Mouse (Mus musculus) embryonic facial prominence, embryonic 12.5 days (tissue): ENCODE measurements around the gene Prps1l1. TPM values are rescaled to one million over a fixed set of nuclear protein-coding genes. Genes with fewer than 3 reads are reported as not detected.

Experiments used
- ATAC-seq: fragments of 200-750 bp; cut with Nextera tagmentation; 2 replicates; pipeline ENCODE4 v1.8.0; 2017; ENCODE audit not compliant: insufficient number of reproducible peaks, insufficient read depth, low FRiP score, low TSS enrichment
- H3K27ac ChIP-seq: fragments of 300-500 bp; sonication (generic); 2 replicates; pipeline ENCODE4 v1.5.1; 2016; ENCODE audit warnings: mild to moderate bottlenecking
- H3K27me3 ChIP-seq: fragments of 300-500 bp; sonication (generic); 2 replicates; pipeline ENCODE4 v1.6.1; 2016; ENCODE audit warnings: mild to moderate bottlenecking, moderate library complexity
- H3K36me3 ChIP-seq: fragments of 300-500 bp; sonication (generic); 2 replicates; pipeline ENCODE4 v1.6.1; 2016; ENCODE audit warnings: mild to moderate bottlenecking
- H3K4me1 ChIP-seq: fragments of 300-500 bp; sonication (generic); 2 replicates; pipeline ENCODE4 v1.6.1; 2016
- H3K4me2 ChIP-seq: fragments of 300-500 bp; sonication (generic); replicated peaks from 2 replicates; pipeline ENCODE4 v1.6.1; 2016; ENCODE audit warnings: mild to moderate bottlenecking, moderate library complexity
- H3K4me3 ChIP-seq: fragments of 300-500 bp; sonication (generic); 2 replicates; pipeline ENCODE4 v1.5.1; 2016; ENCODE audit warnings: mild to moderate bottlenecking
- H3K9ac ChIP-seq: fragments of 300-500 bp; sonication (generic); 2 replicates; pipeline ENCODE4 v1.6.1; 2016; ENCODE audit warnings: mild to moderate bottlenecking, moderate library complexity
- H3K9me3 ChIP-seq: fragments of 300-500 bp; sonication (generic); 2 replicates; pipeline ENCODE4 v1.6.1; 2016; ENCODE audit warnings: mild to moderate bottlenecking, moderate library complexity
- WGBS: fragments of 180-500 bp; shearing (Covaris S2); methylation state at CpG from one replicate; pipeline ENCODE4 v1.1.7; 2016; 5-methylcytosine and 5-hydroxymethylcytosine counted together
- polyA plus RNA-seq: library from polyadenylated mRNA; unstranded; fragments of >200 nt; fragmentation: Nextera tagmentation; extraction: Ambion mirVana; gene quantifications from 2 replicates; pipeline ENCODE4 v1.2.1, GENCODE M21; 2016

Prps1l1 gene
- polyA plus RNA-seq, 1 experiment from 2014 or later, result not detected

DNA sequence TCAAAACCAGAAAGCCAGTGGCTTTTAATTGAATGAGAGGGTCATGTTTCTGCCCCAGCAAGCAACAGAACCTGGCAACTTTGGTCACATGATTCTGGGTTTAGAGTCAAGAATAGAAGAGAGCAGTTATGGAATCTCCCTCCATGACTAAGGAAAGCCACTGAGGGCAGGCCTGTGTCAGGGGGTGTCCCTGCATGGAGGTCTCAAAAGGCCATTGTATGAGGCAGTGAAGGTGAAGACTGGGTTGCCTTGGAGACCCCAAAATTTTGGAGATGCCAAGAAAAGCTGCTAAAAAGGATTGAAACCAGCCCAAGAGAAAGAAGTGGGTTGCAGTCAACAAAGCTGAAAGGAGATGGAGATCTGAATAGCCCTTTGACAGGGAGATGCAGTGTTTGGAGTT is 21.2 kb downstream of the Prps1l1 start:
- Histone ChIP-seq H3K4me1 (0 out of 2 replicates have a peak, but pooled peaks cover 4% of the 10 kb centered on the region), H3K27ac (no peak overlapping the region), H3K4me3 (no peak overlapping the region), H3K9me3 (no peaks in the 10 kb centered on the region), H3K27me3 (no peaks in the 10 kb centered on the region), H3K9ac (no peak overlapping the region), H3K36me3 (no peaks in the 10 kb centered on the region), H3K4me2 (no peak overlapping the region)
- ATAC-seq, result no peak

GRCm38 (mm10) chr12:35007851-35008250 is 23.3 kb downstream of the Prps1l1 start:
- 85% methylated on average over 1 of the region's 1 CpGs for WGBS

DNA sequence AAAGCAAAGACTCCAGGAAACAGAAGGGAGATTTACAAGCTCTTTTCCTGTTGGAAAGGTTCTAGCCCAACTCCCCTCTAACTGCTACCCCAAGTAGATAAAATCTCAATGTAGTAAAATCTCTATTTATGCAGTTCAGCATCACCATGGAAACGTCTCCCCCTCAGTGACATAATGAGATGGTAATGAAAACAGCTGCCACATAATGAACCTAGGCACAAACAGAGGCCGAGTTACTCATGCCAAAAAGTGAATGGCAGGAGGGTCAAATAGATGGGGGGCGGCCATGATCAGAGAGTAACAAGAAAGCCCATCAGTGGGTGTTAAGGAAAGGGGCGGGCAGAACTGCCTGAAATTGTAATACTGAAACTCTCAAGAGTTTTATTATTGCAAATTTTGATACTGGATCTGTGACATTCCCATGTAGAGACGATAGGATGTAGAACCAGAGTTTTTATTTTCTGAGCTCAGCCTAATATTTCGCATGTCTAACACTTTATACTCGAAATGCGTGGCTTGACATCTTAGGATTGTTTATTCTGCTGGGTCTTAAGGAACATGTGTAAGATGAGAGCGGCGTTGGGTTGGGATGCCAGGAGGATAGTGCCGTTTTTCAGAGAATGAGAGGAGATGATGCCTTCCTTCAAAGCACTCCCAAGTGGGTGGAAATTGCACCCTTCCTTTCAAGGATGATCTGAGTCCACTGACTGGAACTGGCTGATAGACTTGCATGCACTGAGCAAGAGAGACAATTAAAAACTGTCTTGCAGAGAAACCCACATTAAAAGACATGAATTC is 24.0 kb downstream of the Prps1l1 start:
- no peaks in the 10 kb centered on the region for H3K9me3 ChIP-seq
- no peak overlapping the region for H3K9ac ChIP-seq
- no peaks in the 10 kb centered on the region for H3K27me3 ChIP-seq
- H3K27ac ChIP-seq, result no peak overlapping the region
- 59% methylated on average over 11 of the region's 11 CpGs for WGBS
- ATAC-seq, result no peak
- H3K4me2 ChIP-seq, result no peak overlapping the region
- no peaks in the 10 kb centered on the region for H3K36me3 ChIP-seq
- no peak overlapping the region for H3K4me3 ChIP-seq
- H3K4me1 ChIP-seq, result 0 out of 2 replicates have a peak, but pooled peaks cover 7% of the 10 kb centered on the region

More at GRCm38 (mm10) chr12:35007851-35008250, 23.3 kb downstream of the Prps1l1 start:
- Histone ChIP-seq H3K36me3 (no peaks in the 10 kb centered on the region), H3K4me1 (0 out of 2 replicates have a peak, but pooled peaks cover 7% of the 10 kb centered on the region), H3K27ac (no peak overlapping the region), H3K9ac (no peak overlapping the region), H3K9me3 (no peaks in the 10 kb centered on the region), H3K4me2 (no peak overlapping the region), H3K27me3 (no peaks in the 10 kb centered on the region), H3K4me3 (no peak overlapping the region)
- no peak for ATAC-seq

GRCm38 (mm10) chr12:35011462-35011861 is 26.9 kb downstream of the Prps1l1 start:
- Histone ChIP-seq H3K27ac (no peak overlapping the region), H3K36me3 (no peaks in the 10 kb centered on the region), H3K4me2 (no peak overlapping the region), H3K4me3 (no peak overlapping the region), H3K9me3 (no peaks in the 10 kb centered on the region), H3K9ac (no peak overlapping the region), H3K27me3 (no peaks in the 10 kb centered on the region), H3K4me1 (0 out of 2 replicates have a peak, but pooled peaks cover 7% of the 10 kb centered on the region)
- 50% methylated on average over 1 of the region's 1 CpGs for WGBS
- 0 out of 2 replicates have a peak, but pooled peaks have one; percentile 22 for ATAC-seq

DNA sequence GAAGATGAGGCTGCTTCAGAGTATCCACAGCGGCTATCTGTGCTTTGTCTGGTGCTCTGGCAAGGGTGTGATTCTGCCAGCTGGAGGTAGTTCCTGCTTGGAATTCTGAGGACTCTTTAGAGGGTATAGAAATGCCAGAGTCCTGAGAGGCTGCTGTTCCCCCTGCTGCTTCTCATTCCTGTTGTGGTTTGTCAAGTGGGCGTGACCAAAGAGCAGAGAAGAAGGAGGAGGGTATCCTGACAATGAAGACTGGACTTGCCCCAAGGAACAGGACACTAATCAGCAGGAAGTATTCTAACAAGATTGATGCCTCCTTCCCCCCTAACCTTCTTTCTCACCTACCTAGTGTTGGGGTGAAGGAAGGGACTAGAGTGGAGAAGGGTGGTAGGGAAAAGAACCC is 29.4 kb downstream of the Prps1l1 start:
- no peak overlapping the region for H3K4me2 ChIP-seq
- 71% methylated on average over 2 of the region's 2 CpGs for WGBS
- H3K9ac ChIP-seq, result no peak overlapping the region
- no peak for ATAC-seq
- no peaks in the 10 kb centered on the region for H3K36me3 ChIP-seq
- H3K27ac ChIP-seq, result no peak overlapping the region
- H3K4me3 ChIP-seq, result no peak overlapping the region
- H3K27me3 ChIP-seq, result no peaks in the 10 kb centered on the region
- 0 out of 2 replicates have a peak, but pooled peaks cover 3% of the 10 kb centered on the region for H3K4me1 ChIP-seq
- no peaks in the 10 kb centered on the region for H3K9me3 ChIP-seq

GRCm38 (mm10) chr12:35016056-35016455 is 31.5 kb downstream of the Prps1l1 start:
- Histone ChIP-seq H3K4me2 (no peak overlapping the region), H3K4me3 (no peak overlapping the region), H3K4me1 (0 out of 2 replicates have a peak, but pooled peaks cover 3% of the 10 kb centered on the region), H3K9ac (no peak overlapping the region), H3K9me3 (no peaks in the 10 kb centered on the region), H3K27ac (no peak overlapping the region), H3K27me3 (no peaks in the 10 kb centered on the region), H3K36me3 (no peaks in the 10 kb centered on the region)
- WGBS, result 59% methylated on average over 3 of the region's 3 CpGs
- no peak for ATAC-seq

DNA sequence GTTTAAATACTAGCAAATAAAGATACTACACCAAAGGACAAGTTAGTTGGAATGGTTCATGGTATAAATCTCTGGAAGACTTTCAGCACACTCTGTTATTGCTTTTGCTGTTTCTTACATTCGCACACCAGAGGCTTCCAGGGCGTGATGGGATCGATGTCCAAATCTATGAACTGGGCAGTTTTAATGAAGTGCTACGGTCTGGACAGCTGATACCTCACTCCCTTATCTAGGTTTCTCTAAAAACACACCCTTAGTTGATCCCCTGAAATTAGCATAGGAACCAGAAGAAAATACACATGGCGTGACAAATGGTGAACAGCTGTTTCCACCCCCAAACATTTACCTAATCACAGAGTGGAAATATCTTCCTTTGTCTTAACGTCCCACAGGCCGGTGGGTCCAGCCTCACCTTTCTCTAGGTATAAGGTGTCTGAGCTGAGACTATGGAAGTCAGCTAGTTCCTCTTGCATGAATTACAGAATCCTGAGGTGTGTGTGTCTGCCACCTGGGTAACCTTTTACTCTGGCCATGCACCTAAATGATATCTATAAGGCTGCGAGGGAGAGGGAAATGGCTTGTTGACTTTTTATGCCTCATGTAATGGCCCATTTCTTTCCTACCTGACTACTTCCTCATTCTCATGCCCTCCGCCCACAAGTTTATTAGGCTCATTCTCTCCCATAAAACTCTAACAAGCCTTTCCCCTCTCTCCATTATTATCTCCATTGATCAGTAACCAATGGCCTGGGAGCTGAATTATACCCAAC is 32.1 kb downstream of the Prps1l1 start:
- H3K4me3 ChIP-seq, result no peak overlapping the region
- no peak overlapping the region for H3K27ac ChIP-seq
- no peak overlapping the region for H3K9ac ChIP-seq
- H3K27me3 ChIP-seq, result no peaks in the 10 kb centered on the region
- ATAC-seq, result no peak
- H3K4me2 ChIP-seq, result no peak overlapping the region
- H3K36me3 ChIP-seq, result no peaks in the 10 kb centered on the region
- no peaks in the 10 kb centered on the region for H3K9me3 ChIP-seq
- WGBS, result 79% methylated on average over 9 of the region's 9 CpGs
- 0 out of 2 replicates have a peak, but pooled peaks cover 1% of the 10 kb centered on the region for H3K4me1 ChIP-seq

GRCm38 (mm10) chr12:35018679-35019237 is 34.2 kb downstream of the Prps1l1 start:
- Histone ChIP-seq H3K36me3 (no peaks in the 10 kb centered on the region), H3K4me1 (no peaks in the 10 kb centered on the region), H3K27ac (no peak overlapping the region), H3K4me2 (no peak overlapping the region), H3K9ac (no peak overlapping the region), H3K9me3 (no peaks in the 10 kb centered on the region), H3K4me3 (no peak overlapping the region), H3K27me3 (no peaks in the 10 kb centered on the region)
- ATAC-seq, result no peak
- WGBS, result 80% methylated on average over 9 of the region's 9 CpGs

- Histone ChIP-seq H3K9me3 (no peaks in the 10 kb centered on the region), H3K27me3 (no peaks in the 10 kb centered on the region), H3K27ac (no peak overlapping the region), H3K4me1 (no peaks in the 10 kb centered on the region), H3K9ac (no peak overlapping the region), H3K4me2 (no peak overlapping the region), H3K4me3 (no peak overlapping the region), H3K36me3 (no peaks in the 10 kb centered on the region)
- no peak for ATAC-seq
- 82% methylated on average over 9 of the region's 9 CpGs for WGBS
Measured at GRCm38 (mm10) chr12:35021285-35021684, 36.7 kb downstream of the Prps1l1 start.

GRCm38 (mm10) chr12:35022066-35022465 is 37.5 kb downstream of the Prps1l1 start:
- no peak overlapping the region for H3K27ac ChIP-seq
- H3K36me3 ChIP-seq, result no peaks in the 10 kb centered on the region
- WGBS, result 50% methylated on average over 10 of the region's 10 CpGs
- H3K4me3 ChIP-seq, result no peak overlapping the region
- ATAC-seq, result no peak
- no peak overlapping the region for H3K4me2 ChIP-seq
- H3K27me3 ChIP-seq, result no peaks in the 10 kb centered on the region
- no peaks in the 10 kb centered on the region for H3K9me3 ChIP-seq
- H3K9ac ChIP-seq, result no peak overlapping the region
- no peaks in the 10 kb centered on the region for H3K4me1 ChIP-seq

- ATAC-seq, result no peak
- H3K27ac ChIP-seq, result no peak overlapping the region
- no peaks in the 10 kb centered on the region for H3K27me3 ChIP-seq
- 77% methylated on average over 4 of the region's 4 CpGs for WGBS
- H3K9me3 ChIP-seq, result no peaks in the 10 kb centered on the region
- H3K4me2 ChIP-seq, result no peak overlapping the region
- no peak overlapping the region for H3K9ac ChIP-seq
- H3K4me1 ChIP-seq, result no peaks in the 10 kb centered on the region
- no peaks in the 10 kb centered on the region for H3K36me3 ChIP-seq
- H3K4me3 ChIP-seq, result no peak overlapping the region
Measured at GRCm38 (mm10) chr12:35025916-35026432, 41.4 kb downstream of the Prps1l1 start.
